Mouse (Mus musculus) bone marrow macrophage, adult 2 months (primary cell): ENCODE measurements around the gene Samd13. TPM values are rescaled to one million over a fixed set of nuclear protein-coding genes. Genes with fewer than 3 reads are reported as not detected.

ENCODE experiments used
- H3K27ac ChIP-seq: 2 replicates; pipeline ENCODE4 v1.5.1; 2012; ENCODE audit warnings: low read depth, low read length; ENCODE audit not compliant: insufficient read depth
- H3K4me1 ChIP-seq: 2 replicates; pipeline ENCODE4 v1.6.1; 2012; ENCODE audit warnings: low read length; ENCODE audit not compliant: control insufficient read depth, insufficient read depth
- H3K4me3 ChIP-seq: 2 replicates; pipeline ENCODE4 v1.5.1; 2012; ENCODE audit warnings: mild to moderate bottlenecking, low read length, moderate library complexity; ENCODE audit not compliant: insufficient read depth
- CTCF ChIP-seq: IDR thresholded peaks from 2 replicates; pipeline ENCODE4 v1.5.1; 2012; ENCODE audit warnings: low read depth, mild to moderate bottlenecking, low read length, moderate library complexity
- POLR2A ChIP-seq: IDR thresholded peaks from 2 replicates; pipeline ENCODE4 v1.6.1; 2012; ENCODE audit warnings: mild to moderate bottlenecking, low read depth, low read length, borderline replicate concordance
- polyA plus RNA-seq: library from polyadenylated mRNA; stranded (reverse); fragments of >200 nt; gene quantifications from 2 replicates; pipeline ENCODE4 v1.2.4, GENCODE M21; 2012; ENCODE audit not compliant: missing spikeins, insufficient read depth, insufficient read length

The Samd13 gene
- polyA plus RNA-seq, 1 experiment, result not detected

GRCm38 (mm10) chr3:146676193-146676592 is 9.2 kb downstream of the Samd13 start:
- Histone ChIP-seq H3K4me1 (peaks cover 4% of the 10 kb centered on the region; the same call in 1 of the 2 replicates), H3K4me3 (no peak overlapping the region), H3K27ac (no peak overlapping the region)

GRCm38 (mm10) chr3:146675101-146675500 is 10.3 kb downstream of the Samd13 start:
- TF ChIP-seq POLR2A, result no peak
- Histone ChIP-seq H3K4me1 (peaks cover 4% of the 10 kb centered on the region; the same call in 1 of the 2 replicates), H3K4me3 (no peak overlapping the region), H3K27ac (no peak overlapping the region)

More at GRCm38 (mm10) chr3:146676193-146676592, 9.2 kb downstream of the Samd13 start:
- TF ChIP-seq POLR2A (no peak), CTCF (no peak)

- Histone ChIP-seq H3K27ac (no peak overlapping the region), H3K4me1 (peaks cover under 1% of the 10 kb centered on the region; the same call in 1 of the 2 replicates), H3K4me3 (no peak overlapping the region)
- TF ChIP-seq CTCF, result no peak
- no peak for TF ChIP-seq POLR2A
Observed at GRCm38 (mm10) chr3:146671121-146671520, 14.3 kb downstream of the Samd13 start.

- Histone ChIP-seq H3K27ac (no peak overlapping the region), H3K4me1 (peaks cover 10% of the 10 kb centered on the region), H3K4me3 (no peak overlapping the region)
- no peak for TF ChIP-seq CTCF
- TF ChIP-seq POLR2A, result no peak
Observed at GRCm38 (mm10) chr3:146661907-146662306, 23.5 kb downstream of the Samd13 start.

- Histone ChIP-seq H3K4me1 (peaks cover 12% of the 10 kb centered on the region), H3K4me3 (no peak overlapping the region), H3K27ac (no peak overlapping the region)
- TF ChIP-seq CTCF (no peak), POLR2A (no peak)
Observed at GRCm38 (mm10) chr3:146661001-146661400, 24.4 kb downstream of the Samd13 start.

GRCm38 (mm10) chr3:146659321-146659720 is 26.1 kb downstream of the Samd13 start:
- Histone ChIP-seq H3K4me1 (peaks cover 20% of the 10 kb centered on the region), H3K4me3 (no peak overlapping the region), H3K27ac (no peak overlapping the region)
- no peak for TF ChIP-seq POLR2A
- TF ChIP-seq CTCF, result no peak

GRCm38 (mm10) chr3:146658061-146658639 is 27.2 kb downstream of the Samd13 start:
- Histone ChIP-seq H3K4me3 (no peak overlapping the region), H3K27ac (no peak overlapping the region), H3K4me1 (peaks cover 28% of the 10 kb centered on the region)
- no peak for TF ChIP-seq POLR2A
- no peak for TF ChIP-seq CTCF

- H3K27ac ChIP-seq, result peak overlapping the region; percentile 49
- no peak overlapping the region for H3K4me3 ChIP-seq
- TF ChIP-seq CTCF (no peak), POLR2A (no peak)
- peaks cover 28% of the 10 kb centered on the region for H3K4me1 ChIP-seq
Observed at GRCm38 (mm10) chr3:146657433-146657832, 28.0 kb downstream of the Samd13 start.

- H3K27ac ChIP-seq, result peak overlapping the region; percentile 41
- peaks cover 28% of the 10 kb centered on the region for H3K4me1 ChIP-seq
- H3K4me3 ChIP-seq, result no peak overlapping the region
- TF ChIP-seq CTCF (no peak), POLR2A (no peak)
Observed at GRCm38 (mm10) chr3:146655111-146655577, 30.2 kb downstream of the Samd13 start.

GRCm38 (mm10) chr3:146653692-146654091 is 31.7 kb downstream of the Samd13 start:
- no peak for TF ChIP-seq POLR2A
- TF ChIP-seq CTCF, result no peak
- Histone ChIP-seq H3K4me3 (no peak overlapping the region), H3K4me1 (peaks cover 28% of the 10 kb centered on the region), H3K27ac (no peak overlapping the region)
